Mouse (Mus musculus): ENCODE data around the gene Dpt. TPM values are rescaled to one million over a fixed set of nuclear protein-coding genes. Genes with fewer than 3 reads are reported as not detected.

Dpt gene
- polyA plus RNA-seq, 1 experiment from 2014 or later, result not detected

Other genes starting within 250 kb of the Dpt start
- not detected in 2 replicates for gene Xcl1, start 138.9 kb downstream of the Dpt start, polyA plus RNA-seq (2016; fragmentation: Nextera tagmentation; extraction: Ambion mirVana)

All from forebrain, embryonic 12.5 days (tissue).